Mouse (Mus musculus): ENCODE measurements around the gene Opcml. TPM values are rescaled to one million over a fixed set of nuclear protein-coding genes. Genes with fewer than 3 reads are reported as not detected.

The Opcml gene
- polyA plus RNA-seq, 1 experiment: not detected

DNA sequence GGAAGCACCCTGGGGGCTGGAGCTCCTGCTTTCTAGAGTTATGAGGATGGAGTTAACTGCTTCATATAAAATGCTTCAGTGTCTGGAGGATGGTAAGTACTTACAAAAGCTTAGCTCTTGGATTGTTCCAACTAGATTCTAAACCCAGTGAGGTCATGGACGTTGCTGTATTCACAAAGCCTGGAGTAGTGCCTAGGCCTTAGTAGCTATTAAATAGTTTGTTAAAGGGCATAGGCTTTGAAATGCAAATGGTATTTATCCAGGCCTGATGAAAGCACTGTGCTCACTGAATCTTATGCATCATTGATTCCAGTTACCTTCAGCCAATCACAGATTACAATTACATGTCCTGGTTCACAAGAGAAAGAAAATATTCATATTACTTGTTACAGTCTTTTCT lies 421.3 kb downstream of the Opcml start:
- Histone ChIP-seq H3K27me3 (ENCODE audit: control insufficient read depth, insufficient read depth, insufficient read length) (no peaks in the 10 kb centered on the region), H3K4me3 (no peak overlapping the region), H3ac (ENCODE audit: control insufficient read depth, insufficient read length) (no peak overlapping the region), H3K36me3 (ENCODE audit: control insufficient read depth, insufficient read depth) (no peaks in the 10 kb centered on the region), H3K79me2 (ENCODE audit: control insufficient read depth, insufficient read depth) (no peaks in the 10 kb centered on the region), H3K4me2 (ENCODE audit: low read depth) (no peak overlapping the region)
- TF ChIP-seq TCF3 (IDR thresholded peaks at IDR 0.05; ENCODE audit: insufficient read length, low read depth): no peak
- no peak for TF ChIP-seq POLR2A (IDR thresholded peaks at IDR 0.05; ENCODE audit: insufficient read length, low read depth)
- no peak for TF ChIP-seq TCF12 (IDR thresholded peaks at IDR 0.05; ENCODE audit: insufficient read depth, poor library complexity, severe bottlenecking)
- TF ChIP-seq POLR2AphosphoS2 (IDR thresholded peaks at IDR 0.05; ENCODE audit: insufficient read length, low read depth): no peak
- no peak for TF ChIP-seq REST (IDR thresholded peaks at IDR 0.05; ENCODE audit: insufficient read depth, insufficient read length)

DNA sequence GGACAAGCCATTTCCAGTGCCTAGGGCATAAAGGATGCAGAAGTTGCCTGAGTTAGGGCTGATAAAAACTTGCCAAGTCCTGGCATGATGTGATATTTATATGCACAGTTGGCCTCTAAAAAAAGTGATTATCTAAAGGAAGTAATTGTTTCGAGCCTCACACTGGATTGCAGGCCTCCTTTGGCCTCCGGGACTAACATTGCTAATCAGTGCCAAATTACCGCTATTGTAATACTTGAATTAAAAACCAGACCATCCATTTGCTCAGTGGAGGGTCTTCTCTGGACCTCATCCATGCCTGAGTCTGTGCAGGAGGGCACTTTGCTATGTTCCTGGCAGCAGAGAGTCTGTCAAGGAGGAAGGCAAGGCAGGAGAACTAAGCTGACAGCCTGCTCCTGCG lies 423.3 kb downstream of the Opcml start:
- H3K27me3 ChIP-seq (ENCODE audit: control insufficient read depth, insufficient read depth, insufficient read length): no peaks in the 10 kb centered on the region
- no peak overlapping the region for H3K4me3 ChIP-seq
- H3K36me3 ChIP-seq (ENCODE audit: control insufficient read depth, insufficient read depth): no peaks in the 10 kb centered on the region
- no peak for TF ChIP-seq SRF (IDR thresholded peaks at IDR 0.05; ENCODE audit: control insufficient read depth, insufficient read length, low read depth)
- TF ChIP-seq TCF3 (IDR thresholded peaks at IDR 0.05; ENCODE audit: insufficient read length, low read depth): no peak
- TF ChIP-seq REST (IDR thresholded peaks at IDR 0.05; ENCODE audit: insufficient read depth, insufficient read length): no peak
- TF ChIP-seq MYOD1 (IDR thresholded peaks at IDR 0.05; ENCODE audit: control insufficient read depth in 1 of 3, insufficient read length in 2 of 3, low read depth in 2 of 3): no peak
- TF ChIP-seq CEBPB (IDR thresholded peaks at IDR 0.05; ENCODE audit: insufficient read depth, poor library complexity, severe bottlenecking): no peak
- H3K4me2 ChIP-seq (ENCODE audit: low read depth): no peak overlapping the region
- H3ac ChIP-seq (ENCODE audit: control insufficient read depth, insufficient read length): no peak overlapping the region
- no peaks in the 10 kb centered on the region for H3K79me2 ChIP-seq (ENCODE audit: control insufficient read depth, insufficient read depth)

DNA sequence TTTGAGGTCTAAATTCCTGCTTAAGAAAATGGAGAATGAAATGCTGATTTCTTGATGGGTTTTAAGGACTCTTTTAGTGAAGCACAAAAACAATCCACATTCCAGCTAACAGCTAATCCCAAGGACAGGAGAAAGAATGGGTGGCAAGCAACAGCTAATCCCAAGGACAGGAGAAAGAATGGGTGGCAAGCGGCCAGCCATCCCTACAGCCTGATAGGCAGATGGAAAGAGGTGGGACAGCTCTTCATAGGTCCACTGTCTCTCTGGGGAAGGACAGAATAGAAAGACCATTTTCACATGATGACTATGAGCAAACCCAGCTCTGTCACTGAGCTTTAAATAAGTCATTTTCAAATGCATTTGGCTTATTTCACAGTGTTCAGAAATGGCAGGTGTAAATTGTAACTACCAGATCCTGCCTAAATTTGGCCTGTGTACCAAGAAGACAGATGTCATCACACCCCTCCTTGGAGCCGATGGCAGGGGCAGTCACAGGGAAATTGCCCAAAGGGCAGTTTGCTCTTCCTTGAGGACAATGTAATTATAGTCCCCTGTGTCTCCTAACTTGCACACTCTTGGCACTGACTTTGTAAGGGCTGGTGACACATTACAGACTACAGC lies 427.6 kb downstream of the Opcml start:
- no peak overlapping the region for H3K4me3 ChIP-seq
- H3K79me2 ChIP-seq (ENCODE audit: control insufficient read depth, insufficient read depth): no peaks in the 10 kb centered on the region
- H3ac ChIP-seq (ENCODE audit: control insufficient read depth, insufficient read length): no peak overlapping the region
- H3K4me2 ChIP-seq (ENCODE audit: low read depth): no peak overlapping the region
- no peak for TF ChIP-seq TCF3 (IDR thresholded peaks at IDR 0.05; ENCODE audit: insufficient read length, low read depth)
- TF ChIP-seq E2F4 (IDR thresholded peaks at IDR 0.05; ENCODE audit: insufficient read depth): no peak
- TF ChIP-seq CEBPB (IDR thresholded peaks at IDR 0.05; ENCODE audit: insufficient read depth, poor library complexity, severe bottlenecking): no peak
- TF ChIP-seq POLR2AphosphoS2 (IDR thresholded peaks at IDR 0.05; ENCODE audit: insufficient read length, low read depth): no peak
- no peak for TF ChIP-seq MYOG (IDR thresholded peaks at IDR 0.05; ENCODE audit: control insufficient read depth in 1 of 3, insufficient read depth in 1 of 3, insufficient read length in 2 of 3, low read depth in 2 of 3)
- no peak for TF ChIP-seq POLR2A (IDR thresholded peaks at IDR 0.05; ENCODE audit: insufficient read length, low read depth)
- no peak for TF ChIP-seq USF1 (IDR thresholded peaks at IDR 0.05; ENCODE audit: low read depth)
- TF ChIP-seq MAX (IDR thresholded peaks at IDR 0.05; ENCODE audit: low read depth): no peak
- no peak for TF ChIP-seq MYOD1 (IDR thresholded peaks at IDR 0.05; ENCODE audit: control insufficient read depth in 1 of 3, insufficient read length in 2 of 3, low read depth in 2 of 3)
- no peaks in the 10 kb centered on the region for H3K27me3 ChIP-seq (ENCODE audit: control insufficient read depth, insufficient read depth, insufficient read length)
- no peaks in the 10 kb centered on the region for H3K36me3 ChIP-seq (ENCODE audit: control insufficient read depth, insufficient read depth)

DNA sequence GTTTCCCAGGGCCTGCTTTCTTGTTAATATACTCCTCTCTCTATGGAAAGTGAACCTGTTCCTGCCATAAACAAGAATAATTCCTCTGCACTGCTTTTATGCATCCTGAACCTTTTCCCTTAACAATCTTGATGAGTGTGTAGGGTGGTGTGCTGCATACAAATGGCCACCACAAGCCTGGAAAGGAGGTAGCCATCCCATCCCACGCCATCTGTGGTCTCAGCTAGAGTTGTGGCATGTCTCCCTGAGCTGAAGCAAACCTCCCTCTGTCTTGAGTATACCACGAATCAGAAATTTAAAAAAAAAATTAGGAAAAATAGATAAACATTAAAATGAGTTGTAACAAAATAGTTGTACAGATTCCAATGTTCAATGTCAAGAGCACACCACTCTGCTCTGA lies 432.2 kb downstream of the Opcml start:
- no peak overlapping the region for H3ac ChIP-seq (ENCODE audit: control insufficient read depth, insufficient read length)
- H3K4me3 ChIP-seq: no peak overlapping the region
- no peaks in the 10 kb centered on the region for H3K79me2 ChIP-seq (ENCODE audit: control insufficient read depth, insufficient read depth)
- H3K27me3 ChIP-seq (ENCODE audit: control insufficient read depth, insufficient read depth, insufficient read length): no peaks in the 10 kb centered on the region
- TF ChIP-seq E2F4 (IDR thresholded peaks at IDR 0.05; ENCODE audit: insufficient read depth) (no peak), REST (IDR thresholded peaks at IDR 0.05; ENCODE audit: insufficient read depth, insufficient read length) (no peak), SRF (IDR thresholded peaks at IDR 0.05; ENCODE audit: control insufficient read depth, insufficient read length, low read depth) (no peak), MYOD1 (IDR thresholded peaks at IDR 0.05; ENCODE audit: control insufficient read depth in 1 of 3, insufficient read length in 2 of 3, low read depth in 2 of 3) (no peak), MAX (IDR thresholded peaks at IDR 0.05; ENCODE audit: low read depth) (no peak), TCF12 (IDR thresholded peaks at IDR 0.05; ENCODE audit: insufficient read depth, poor library complexity, severe bottlenecking) (no peak), USF1 (IDR thresholded peaks at IDR 0.05; ENCODE audit: low read depth) (no peak), TCF3 (IDR thresholded peaks at IDR 0.05; ENCODE audit: insufficient read length, low read depth) (no peak), CEBPB (IDR thresholded peaks at IDR 0.05; ENCODE audit: insufficient read depth, poor library complexity, severe bottlenecking) (no peak), MYOG (IDR thresholded peaks at IDR 0.05; ENCODE audit: control insufficient read depth in 1 of 3, insufficient read depth in 1 of 3, insufficient read length in 2 of 3, low read depth in 2 of 3) (no peak), POLR2AphosphoS2 (IDR thresholded peaks at IDR 0.05; ENCODE audit: insufficient read length, low read depth) (no peak), POLR2A (IDR thresholded peaks at IDR 0.05; ENCODE audit: insufficient read length, low read depth) (no peak)
- H3K4me2 ChIP-seq (ENCODE audit: low read depth): no peak overlapping the region
- H3K36me3 ChIP-seq (ENCODE audit: control insufficient read depth, insufficient read depth): no peaks in the 10 kb centered on the region

DNA sequence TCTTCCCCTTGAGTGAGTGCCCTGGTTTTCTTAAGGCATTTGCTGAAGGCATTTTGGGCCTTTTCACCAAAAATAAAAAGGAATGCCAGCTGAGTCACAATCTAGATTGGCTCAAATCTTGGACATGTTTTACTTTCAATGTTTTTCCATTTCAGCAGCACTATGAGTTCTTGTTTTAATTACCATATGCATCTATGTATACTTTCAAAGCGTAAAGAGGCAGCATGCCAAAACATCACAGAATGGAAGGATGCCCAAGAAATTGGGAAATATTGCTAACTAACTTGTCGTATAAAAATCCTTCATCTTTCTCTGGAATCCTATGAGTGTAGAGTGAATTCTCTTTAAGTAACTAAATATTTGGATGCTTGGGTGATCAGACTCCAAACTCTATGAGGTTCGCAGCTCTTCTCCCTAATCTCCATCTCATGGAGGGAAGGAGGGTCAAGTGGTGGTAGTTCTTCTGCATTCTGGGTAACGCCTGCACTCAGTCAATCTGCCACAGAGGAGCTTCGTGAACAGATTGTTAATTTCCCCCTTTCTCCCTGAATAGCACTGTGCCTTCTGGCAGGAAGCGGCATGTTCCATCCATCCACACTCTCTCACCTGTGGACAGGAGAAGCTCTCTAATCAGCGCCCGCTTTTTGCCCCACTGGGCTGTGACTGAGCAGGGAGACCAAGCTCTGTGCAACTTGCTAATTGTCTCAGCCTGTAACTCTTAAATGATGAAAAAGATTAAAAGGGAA lies 435.4 kb downstream of the Opcml start:
- TF ChIP-seq CEBPB (IDR thresholded peaks at IDR 0.05; ENCODE audit: insufficient read depth, poor library complexity, severe bottlenecking) (no peak), E2F4 (IDR thresholded peaks at IDR 0.05; ENCODE audit: insufficient read depth) (no peak), MYOD1 (IDR thresholded peaks at IDR 0.05; ENCODE audit: control insufficient read depth in 1 of 3, insufficient read length in 2 of 3, low read depth in 2 of 3) (no peak), POLR2AphosphoS2 (IDR thresholded peaks at IDR 0.05; ENCODE audit: insufficient read length, low read depth) (no peak), SRF (IDR thresholded peaks at IDR 0.05; ENCODE audit: control insufficient read depth, insufficient read length, low read depth) (no peak), POLR2A (IDR thresholded peaks at IDR 0.05; ENCODE audit: insufficient read length, low read depth) (no peak), TCF3 (IDR thresholded peaks at IDR 0.05; ENCODE audit: insufficient read length, low read depth) (no peak), MAX (IDR thresholded peaks at IDR 0.05; ENCODE audit: low read depth) (no peak), REST (IDR thresholded peaks at IDR 0.05; ENCODE audit: insufficient read depth, insufficient read length) (no peak), MYOG (IDR thresholded peaks at IDR 0.05; ENCODE audit: control insufficient read depth in 1 of 3, insufficient read depth in 1 of 3, insufficient read length in 2 of 3, low read depth in 2 of 3) (no peak), USF1 (IDR thresholded peaks at IDR 0.05; ENCODE audit: low read depth) (no peak), TCF12 (IDR thresholded peaks at IDR 0.05; ENCODE audit: insufficient read depth, poor library complexity, severe bottlenecking) (no peak)
- Histone ChIP-seq H3K36me3 (ENCODE audit: control insufficient read depth, insufficient read depth) (no peaks in the 10 kb centered on the region), H3K79me2 (ENCODE audit: control insufficient read depth, insufficient read depth) (no peaks in the 10 kb centered on the region)

More for the DNA sequence above, 435.4 kb downstream of the Opcml start:
- H3K27me3 ChIP-seq (ENCODE audit: control insufficient read depth, insufficient read depth, insufficient read length): no peaks in the 10 kb centered on the region
- H3K4me2 ChIP-seq (ENCODE audit: low read depth): no peak overlapping the region
- H3K4me3 ChIP-seq: no peak overlapping the region
- no peak overlapping the region for H3ac ChIP-seq (ENCODE audit: control insufficient read depth, insufficient read length)
